Mouse (Mus musculus) right cerebral cortex, postnatal 10 days (tissue): ENCODE data around the gene Cnih4.

Source experiments
- DNase-seq, 2 experiments: peaks; one replicate each; pipeline ENCODE4 v3.0.0; 2021; ENCODE audit warnings: low spot score in 2 of 2

Cnih4 gene

GRCm38 (mm10) chr1:181143950-181144836, at the start of gene Cnih4, which contains the start of gene Nvl:
Gene Cnih4 (plus strand): TSS chr1:181144693.
Gene Nvl (minus strand): TSS chr1:181144204.
- peak; percentile 96 to 97 for DNase-seq

GRCm38 (mm10) chr1:181117112-181117511, 27.4 kb upstream of the Cnih4 start:
- no peak for DNase-seq

GRCm38 (mm10) chr1:181124145-181124544, 20.3 kb upstream of the Cnih4 start:
- no peak for DNase-seq

GRCm38 (mm10) chr1:181125916-181126315, 18.6 kb upstream of the Cnih4 start:
- DNase-seq, result no peak

GRCm38 (mm10) chr1:181126766-181127165, 17.7 kb upstream of the Cnih4 start:
- DNase-seq, result no peak

GRCm38 (mm10) chr1:181131915-181132314, 12.6 kb upstream of the Cnih4 start:
- DNase-seq, result no peak

- DNase-seq, result no peak
Measured at GRCm38 (mm10) chr1:181138730-181139129, 5.8 kb upstream of the Cnih4 start.

- DNase-seq, result no peak
Measured at GRCm38 (mm10) chr1:181143609-181143949, 914 bp upstream of the Cnih4 start.

- DNase-seq, result no peak
Measured at GRCm38 (mm10) chr1:181144966-181145365, 473 bp downstream of the Cnih4 start.

- no peak for DNase-seq
Measured at GRCm38 (mm10) chr1:181146187-181146586, 1.7 kb downstream of the Cnih4 start.

- DNase-seq, result no peak
Measured at GRCm38 (mm10) chr1:181148540-181148939, 4.0 kb downstream of the Cnih4 start.

GRCm38 (mm10) chr1:181149373-181150017, 5.0 kb downstream of the Cnih4 start:
- no peak for DNase-seq

GRCm38 (mm10) chr1:181150431-181150826, 5.9 kb downstream of the Cnih4 start:
- no peak for DNase-seq

GRCm38 (mm10) chr1:181150827-181151534, 6.5 kb downstream of the Cnih4 start:
- peak; percentile 94 to 97 for DNase-seq

- DNase-seq, result no peak
Measured at GRCm38 (mm10) chr1:181151541-181151940, 7.0 kb downstream of the Cnih4 start.

GRCm38 (mm10) chr1:181167816-181168215, 23.3 kb downstream of the Cnih4 start:
- no peak for DNase-seq

GRCm38 (mm10) chr1:181168377-181168776, 23.9 kb downstream of the Cnih4 start:
- DNase-seq, result no peak

- DNase-seq, result no peak
Measured at GRCm38 (mm10) chr1:181170210-181170609, 25.7 kb downstream of the Cnih4 start.

GRCm38 (mm10) chr1:181188925-181189324, 44.4 kb downstream of the Cnih4 start:
- no peak for DNase-seq

GRCm38 (mm10) chr1:181199446-181199845, 55.0 kb downstream of the Cnih4 start:
- no peak for DNase-seq

- no peak for DNase-seq
Measured at GRCm38 (mm10) chr1:181210147-181210546, 65.7 kb downstream of the Cnih4 start.
